24 mouse cellular contexts compared by ENCODE assay signal in the genomic region with DNA sequence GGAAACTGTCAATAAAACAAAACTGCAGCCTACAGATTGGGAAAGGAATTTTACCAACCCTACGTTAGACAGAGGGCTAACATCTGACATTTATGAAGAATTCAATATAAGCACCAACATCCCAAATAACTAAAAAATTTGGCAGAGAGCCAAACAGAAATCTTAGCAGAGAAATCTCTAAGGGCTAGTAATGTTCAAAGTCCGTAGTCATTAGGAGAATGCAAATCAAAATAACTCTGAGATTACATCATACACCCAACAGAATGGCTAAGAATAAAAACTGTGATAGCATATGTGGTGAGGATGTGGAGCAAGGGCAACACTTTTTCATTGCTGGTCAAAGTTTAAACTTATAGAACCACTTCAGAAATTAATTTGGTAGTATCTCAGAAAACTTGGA.
"Had no signal": no experiment of that assay in that cellular context is flagged by ENCODE, and none has a peak within 500 bp of the region (broad histone marks: within the 10 kb centered on the region; RNA-seq: fewer than 3 reads in every experiment).

No protein-coding gene starts in this region.

- H3K27ac ChIP-seq: heart, adult 2 months; heart, embryonic 13.5 days; heart, embryonic 15.5 days; hindbrain, embryonic 14.5 days; kidney, embryonic 15.5 days; kidney, postnatal 0 days; layer of hippocampus, adult 2 months; left cerebral cortex, adult 2 months; limb, embryonic 15.5 days; liver, embryonic 12.5 days; liver, embryonic 14.5 days had no signal

- DNase-seq: gastrocnemius, postnatal 14 days; gastrocnemius, postnatal 36 days; heart, adult 11 months; heart, adult 2 months; heart, postnatal 14 days; heart, postnatal 36 days; kidney, adult 11 months; kidney, adult 2 months; kidney, adult 9 months; kidney, postnatal 14 days; kidney, postnatal 4 days had no signal

- H3K4me3 ChIP-seq: heart, adult 2 months; heart, embryonic 13.5 days; heart, embryonic 15.5 days; kidney, embryonic 15.5 days; layer of hippocampus, adult 2 months; left cerebral cortex, adult 2 months; limb, embryonic 15.5 days; liver, embryonic 12.5 days had no signal

- ATAC-seq: hindbrain, embryonic 16.5 days; intestine, embryonic 16.5 days; liver, embryonic 12.5 days had no signal

- H3K4me2 ChIP-seq: heart, embryonic 11.5 days; heart, embryonic 13.5 days; heart, embryonic 15.5 days; hindbrain, embryonic 14.5 days; kidney, embryonic 15.5 days; limb, embryonic 15.5 days; liver, embryonic 12.5 days had no signal

- H3K9me3 ChIP-seq: heart, embryonic 13.5 days; heart, embryonic 15.5 days; kidney, embryonic 15.5 days; limb, embryonic 15.5 days; liver, embryonic 12.5 days had no signal

- H3K36me3 ChIP-seq: heart, embryonic 13.5 days; heart, embryonic 15.5 days; kidney, embryonic 15.5 days; limb, embryonic 15.5 days; liver, embryonic 12.5 days had no signal

- H3K4me1 ChIP-seq: heart, embryonic 13.5 days; heart, embryonic 15.5 days; kidney, embryonic 15.5 days; limb, embryonic 15.5 days; liver, embryonic 12.5 days had no signal

- H3K27me3 ChIP-seq: heart, embryonic 13.5 days; heart, embryonic 15.5 days; kidney, embryonic 15.5 days; limb, embryonic 15.5 days; liver, embryonic 12.5 days had no signal

- H3K9ac ChIP-seq: heart, embryonic 13.5 days; heart, embryonic 15.5 days; hindbrain, embryonic 14.5 days; kidney, embryonic 15.5 days; limb, embryonic 15.5 days; liver, embryonic 12.5 days; liver, embryonic 14.5 days had no signal
